Mouse (Mus musculus) limb, embryonic 12.5 days (tissue): ENCODE measurements around the gene S100a3. TPM values are rescaled to one million over a fixed set of nuclear protein-coding genes. Genes with fewer than 3 reads are reported as not detected.

Experiments used
- ATAC-seq: fragments of 200-750 bp; cut with Nextera tagmentation; 2 replicates; pipeline ENCODE4 v1.8.0; 2017; ENCODE audit warnings: low read depth, moderate TSS enrichment; ENCODE audit not compliant: insufficient number of reproducible peaks, insufficient read depth, low FRiP score, low TSS enrichment
- H3K27ac ChIP-seq: fragments of 300-500 bp; sonication (generic); 2 replicates; pipeline ENCODE4 v1.5.1; 2016; ENCODE audit warnings: mild to moderate bottlenecking, moderate library complexity
- H3K27me3 ChIP-seq: fragments of 300-500 bp; sonication (generic); 2 replicates; pipeline ENCODE4 v1.6.1; 2016; ENCODE audit warnings: mild to moderate bottlenecking, moderate library complexity
- H3K36me3 ChIP-seq: fragments of 300-500 bp; sonication (generic); 2 replicates; pipeline ENCODE4 v1.6.1; 2016; ENCODE audit warnings: mild to moderate bottlenecking, moderate library complexity
- H3K4me1 ChIP-seq: fragments of 300-500 bp; sonication (generic); replicated peaks from 2 replicates; pipeline ENCODE4 v1.6.1; 2016
- H3K4me2 ChIP-seq: fragments of 300-500 bp; sonication (generic); 2 replicates; pipeline ENCODE4 v1.6.1; 2016; ENCODE audit warnings: mild to moderate bottlenecking, moderate library complexity
- H3K4me3 ChIP-seq: fragments of 300-500 bp; sonication (generic); replicated peaks from 2 replicates; pipeline ENCODE4 v1.5.1; 2016; ENCODE audit warnings: mild to moderate bottlenecking
- H3K9ac ChIP-seq: fragments of 300-500 bp; sonication (generic); replicated peaks from 2 replicates; pipeline ENCODE4 v1.6.1; 2016; ENCODE audit warnings: mild to moderate bottlenecking, moderate library complexity
- H3K9me3 ChIP-seq: fragments of 300-500 bp; sonication (generic); 2 replicates; pipeline ENCODE4 v1.6.1; 2016; ENCODE audit warnings: mild to moderate bottlenecking, moderate library complexity
- WGBS: fragments of 180-500 bp; shearing (Covaris S2); methylation state at CpG from one replicate; pipeline ENCODE4 v1.1.7; 2016; 5-methylcytosine and 5-hydroxymethylcytosine counted together
- polyA plus RNA-seq: library from polyadenylated mRNA; unstranded; fragments of >200 nt; fragmentation: Nextera tagmentation; extraction: Ambion mirVana; gene quantifications from 2 replicates; pipeline ENCODE4 v1.2.1, GENCODE M21; 2016

S100a3 gene
- polyA plus RNA-seq, 1 experiment from 2014 or later = 0.16 TPM

DNA sequence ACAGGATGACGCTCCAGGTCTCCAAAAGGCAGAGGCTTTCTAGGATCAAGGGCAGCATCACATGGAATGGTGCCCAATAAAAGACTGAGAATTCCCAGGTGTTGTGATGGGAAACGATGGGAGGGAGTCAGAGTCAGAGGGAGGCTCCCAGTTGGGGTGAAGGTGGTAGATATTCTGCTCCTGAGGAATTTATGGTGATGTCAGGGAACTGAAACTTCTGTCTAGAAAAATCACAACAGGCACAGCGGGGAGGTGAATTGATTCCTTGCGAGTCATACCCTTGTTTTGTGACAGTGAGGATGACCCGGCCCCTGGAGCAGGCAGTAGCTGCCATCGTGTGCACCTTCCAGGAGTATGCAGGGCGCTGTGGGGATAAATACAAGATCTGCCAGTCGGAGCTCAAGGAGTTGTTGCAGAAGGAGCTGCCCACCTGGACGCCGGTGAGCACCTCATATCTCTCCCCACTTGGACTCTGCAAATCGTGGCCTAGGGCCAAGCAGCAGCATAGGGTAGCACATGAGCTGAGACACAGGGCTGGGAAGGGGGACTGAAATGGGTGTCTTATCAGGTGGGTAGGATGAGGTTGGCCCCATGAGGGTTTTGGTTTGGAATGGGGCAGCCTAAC lies 41.2 kb downstream of the S100a3 start, which contains the start of gene Gm42674:
Gene Gm42674 (plus strand): TSS at position 419 of the 625 bp plus-strand sequence.
- Histone ChIP-seq H3K9me3 (no peaks in the 10 kb centered on the region), H3K4me1 (peaks cover 34% of the 10 kb centered on the region), H3K4me3 (no peak within 1 kb of the TSS), H3K36me3 (no peaks in the 10 kb centered on the region), H3K27me3 (no peaks in the 10 kb centered on the region), H3K27ac (no peak within 1 kb of the TSS; the same call in 1 of the 2 replicates), H3K4me2 (no peak within 1 kb of the TSS), H3K9ac (no peak within 1 kb of the TSS)
- ATAC-seq = no peak
- WGBS = 79% methylated on average over 11 of the region's 11 CpGs

GRCm38 (mm10) chr3:90603623-90604022 lies 43.2 kb downstream of the S100a3 start, which contains the start of gene S100a4:
Gene S100a4, plus strand, starts transcription at chr3:90603771.
- H3K36me3 ChIP-seq = no peaks in the 10 kb centered on the region
- no peak within 1 kb of the TSS for H3K9ac ChIP-seq
- no peak within 1 kb of the TSS for H3K4me3 ChIP-seq
- no peak for ATAC-seq
- no peaks in the 10 kb centered on the region for H3K27me3 ChIP-seq
- peak within 1 kb of the TSS; percentile 90 for H3K27ac ChIP-seq
- H3K9me3 ChIP-seq = no peaks in the 10 kb centered on the region
- WGBS = 15% methylated on average over 3 of the region's 3 CpGs
- H3K4me1 ChIP-seq = peaks cover 34% of the 10 kb centered on the region
- H3K4me2 ChIP-seq = no peak within 1 kb of the TSS

GRCm38 (mm10) chr3:90604416-90604815 lies 44.0 kb downstream of the S100a3 start:
- Histone ChIP-seq H3K9ac (no peak overlapping the region), H3K4me3 (no peak overlapping the region), H3K27me3 (no peaks in the 10 kb centered on the region), H3K36me3 (no peaks in the 10 kb centered on the region), H3K4me2 (no peak overlapping the region), H3K27ac (peak overlapping the region; percentile 90), H3K4me1 (peaks cover 34% of the 10 kb centered on the region), H3K9me3 (no peaks in the 10 kb centered on the region)
- peak; percentile 73; the same call in 1 of the 2 replicates for ATAC-seq
- 34% methylated on average over 4 of the region's 4 CpGs for WGBS

- Histone ChIP-seq H3K4me3 (no peak overlapping the region), H3K9me3 (no peaks in the 10 kb centered on the region), H3K4me2 (no peak overlapping the region), H3K36me3 (no peaks in the 10 kb centered on the region), H3K27me3 (no peaks in the 10 kb centered on the region), H3K4me1 (peaks cover 34% of the 10 kb centered on the region), H3K9ac (no peak overlapping the region), H3K27ac (peak overlapping the region; percentile 90)
- ATAC-seq = no peak
- 87% methylated on average over 3 of the region's 3 CpGs for WGBS
These were observed 44.7 kb downstream of the S100a3 start for GRCm38 (mm10) chr3:90605049-90605448.

DNA sequence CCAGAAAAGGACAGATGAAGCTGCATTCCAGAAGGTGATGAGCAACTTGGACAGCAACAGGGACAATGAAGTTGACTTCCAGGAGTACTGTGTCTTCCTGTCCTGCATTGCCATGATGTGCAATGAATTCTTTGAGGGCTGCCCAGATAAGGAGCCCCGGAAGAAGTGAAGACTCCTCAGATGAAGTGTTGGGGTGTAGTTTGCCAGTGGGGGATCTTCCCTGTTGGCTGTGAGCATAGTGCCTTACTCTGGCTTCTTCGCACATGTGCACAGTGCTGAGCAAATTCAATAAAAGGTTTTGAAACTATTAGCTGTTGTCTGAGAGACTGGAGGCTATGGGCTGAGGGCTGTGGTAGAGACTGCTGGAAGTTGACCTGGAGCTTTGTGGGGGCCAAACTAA lies 45.4 kb downstream of the S100a3 start:
- Histone ChIP-seq H3K27me3 (no peaks in the 10 kb centered on the region), H3K9ac (no peak overlapping the region), H3K4me2 (no peak overlapping the region), H3K4me1 (peaks cover 39% of the 10 kb centered on the region), H3K9me3 (no peaks in the 10 kb centered on the region), H3K36me3 (no peaks in the 10 kb centered on the region), H3K4me3 (no peak overlapping the region), H3K27ac (peak overlapping the region; percentile 90)
- 75% methylated on average over 2 of the region's 2 CpGs for WGBS
- ATAC-seq = no peak

- Histone ChIP-seq H3K4me1 (peaks cover 40% of the 10 kb centered on the region), H3K9me3 (no peaks in the 10 kb centered on the region), H3K36me3 (no peaks in the 10 kb centered on the region), H3K4me2 (no peak overlapping the region), H3K4me3 (no peak overlapping the region), H3K27me3 (no peaks in the 10 kb centered on the region), H3K27ac (peak overlapping the region; percentile 90), H3K9ac (no peak overlapping the region)
- no peak for ATAC-seq
- WGBS = 57% methylated on average over 6 of the region's 6 CpGs
These were observed 45.8 kb downstream of the S100a3 start for GRCm38 (mm10) chr3:90606185-90606584.

DNA sequence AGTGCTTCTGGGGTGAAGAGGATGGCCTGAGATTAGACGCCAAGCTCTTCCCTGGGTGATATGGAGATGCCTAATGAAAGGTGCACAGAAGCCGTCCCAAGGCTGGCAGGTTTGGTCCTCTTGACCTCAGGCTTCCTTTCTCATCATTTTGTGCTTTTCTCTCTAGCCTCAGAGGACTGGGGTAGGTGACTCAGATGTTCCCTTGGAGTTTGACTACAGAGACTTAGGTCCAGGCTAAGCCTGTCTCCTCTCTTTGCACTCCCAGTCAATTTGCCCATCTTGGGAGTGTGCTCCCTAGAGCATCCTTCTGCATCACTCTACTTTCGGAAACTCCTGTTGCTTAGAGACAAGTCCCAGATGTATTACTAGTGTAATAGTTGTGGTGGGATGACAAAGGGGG lies 47.0 kb downstream of the S100a3 start:
- ATAC-seq = no peak
- H3K4me2 ChIP-seq = no peak overlapping the region
- peaks cover 40% of the 10 kb centered on the region for H3K4me1 ChIP-seq
- H3K9ac ChIP-seq = no peak overlapping the region
- H3K9me3 ChIP-seq = no peaks in the 10 kb centered on the region
- no peak overlapping the region for H3K4me3 ChIP-seq
- WGBS = 87% methylated on average over 3 of the region's 3 CpGs
- no peak overlapping the region for H3K27ac ChIP-seq
- no peaks in the 10 kb centered on the region for H3K36me3 ChIP-seq
- no peaks in the 10 kb centered on the region for H3K27me3 ChIP-seq

DNA sequence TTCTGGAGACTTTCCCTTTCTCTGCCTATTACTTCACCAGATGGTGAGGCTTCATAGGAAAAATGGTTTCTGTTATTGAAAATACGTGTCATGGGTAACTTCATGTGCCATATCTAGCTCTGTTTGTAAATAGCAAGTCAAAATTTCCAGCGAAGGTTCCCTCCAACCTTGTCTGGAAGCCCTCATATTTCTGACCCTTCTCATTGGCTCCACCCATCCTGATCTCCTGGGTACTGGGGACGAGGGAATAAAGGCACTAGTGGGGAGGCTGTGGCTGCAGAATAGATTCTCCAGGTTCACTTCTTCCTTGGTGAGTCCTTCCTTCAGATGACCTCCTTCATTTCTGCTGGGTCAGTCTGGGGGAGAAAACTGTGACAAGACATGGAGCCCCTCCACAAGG lies 47.8 kb downstream of the S100a3 start, which contains the start of gene S100a5:
Gene S100a5 (plus strand): TSS at position 301 of the 400 bp plus-strand sequence.
- Histone ChIP-seq H3K4me3 (no peak within 1 kb of the TSS), H3K4me2 (no peak within 1 kb of the TSS), H3K9ac (no peak within 1 kb of the TSS), H3K27me3 (no peaks in the 10 kb centered on the region), H3K4me1 (peaks cover 40% of the 10 kb centered on the region), H3K36me3 (no peaks in the 10 kb centered on the region), H3K9me3 (no peaks in the 10 kb centered on the region), H3K27ac (no peak within 1 kb of the TSS)
- 59% methylated on average over 3 of the region's 3 CpGs for WGBS
- ATAC-seq = no peak

GRCm38 (mm10) chr3:90609102-90609501 lies 48.7 kb downstream of the S100a3 start:
- H3K9ac ChIP-seq = no peak overlapping the region
- no peak overlapping the region for H3K27ac ChIP-seq
- H3K4me1 ChIP-seq = peaks cover 36% of the 10 kb centered on the region
- H3K27me3 ChIP-seq = no peaks in the 10 kb centered on the region
- H3K9me3 ChIP-seq = no peaks in the 10 kb centered on the region
- no peaks in the 10 kb centered on the region for H3K36me3 ChIP-seq
- no peak overlapping the region for H3K4me3 ChIP-seq
- no peak overlapping the region for H3K4me2 ChIP-seq
- ATAC-seq = no peak

- no peak overlapping the region for H3K27ac ChIP-seq
- no peaks in the 10 kb centered on the region for H3K36me3 ChIP-seq
- 88% methylated on average over 3 of the region's 3 CpGs for WGBS
- ATAC-seq = no peak
- peaks cover 17% of the 10 kb centered on the region for H3K4me1 ChIP-seq
- no peak overlapping the region for H3K4me2 ChIP-seq
- no peaks in the 10 kb centered on the region for H3K27me3 ChIP-seq
- no peak overlapping the region for H3K9ac ChIP-seq
- H3K4me3 ChIP-seq = no peak overlapping the region
- H3K9me3 ChIP-seq = no peaks in the 10 kb centered on the region
These were observed 51.1 kb downstream of the S100a3 start for GRCm38 (mm10) chr3:90611494-90611893.

GRCm38 (mm10) chr3:90612061-90612460 lies 51.7 kb downstream of the S100a3 start:
- Histone ChIP-seq H3K4me3 (no peak overlapping the region), H3K27me3 (no peaks in the 10 kb centered on the region), H3K9me3 (no peaks in the 10 kb centered on the region), H3K9ac (no peak overlapping the region), H3K4me1 (peaks cover 17% of the 10 kb centered on the region), H3K27ac (no peak overlapping the region), H3K36me3 (no peaks in the 10 kb centered on the region), H3K4me2 (no peak overlapping the region)
- WGBS = 66% methylated on average over 4 of the region's 4 CpGs
- ATAC-seq = no peak
